Mouse (Mus musculus) lung, embryonic 16.5 days (tissue): ENCODE results near the gene Lsm14a. TPM values are rescaled to one million over a fixed set of nuclear protein-coding genes. Genes with fewer than 3 reads are reported as not detected.
A peak's percentile ranks its signal among the peaks of the same experiment; 100 is the strongest.

Source experiments
- ATAC-seq: fragments of 200-750 bp; cut with Nextera tagmentation; 2 replicates; pipeline ENCODE4 v1.8.0; 2017; ENCODE audit warnings: low read depth, mild to moderate bottlenecking, moderate library complexity
- H3K27ac ChIP-seq: fragments of 300-500 bp; sonication (generic); 2 replicates; pipeline ENCODE4 v1.5.1; 2014; ENCODE audit warnings: mild to moderate bottlenecking, control low read depth, low read length
- H3K27me3 ChIP-seq: fragments of 300-500 bp; sonication (generic); 2 replicates; pipeline ENCODE4 v1.6.1; 2014; ENCODE audit warnings: low read depth, low read length, mixed read lengths; ENCODE audit not compliant: control insufficient read depth, insufficient read depth
- H3K36me3 ChIP-seq: fragments of 300-500 bp; sonication (generic); 2 replicates; pipeline ENCODE4 v1.6.1; 2014; ENCODE audit warnings: low read length; ENCODE audit not compliant: control insufficient read depth, insufficient read depth
- H3K4me1 ChIP-seq: fragments of 300-500 bp; sonication (generic); replicated peaks from 2 replicates; pipeline ENCODE4 v1.6.1; 2014; ENCODE audit warnings: low read length, mixed read lengths; ENCODE audit not compliant: control insufficient read depth, insufficient read depth
- H3K4me2 ChIP-seq: fragments of 300-500 bp; sonication (generic); 2 replicates; pipeline ENCODE4 v1.6.1; 2014; ENCODE audit warnings: low read depth, low read length, control low read depth
- H3K4me3 ChIP-seq: fragments of 300-500 bp; sonication (generic); 2 replicates; pipeline ENCODE4 v1.5.1; 2014; ENCODE audit warnings: mild to moderate bottlenecking, low read length, control low read depth
- H3K9ac ChIP-seq: fragments of 300-500 bp; sonication (generic); 2 replicates; pipeline ENCODE4 v1.6.1; 2014; ENCODE audit warnings: low read length, control low read depth
- H3K9me3 ChIP-seq: fragments of 300-500 bp; sonication (generic); 2 replicates; pipeline ENCODE4 v1.6.1; 2016; ENCODE audit warnings: low read length; ENCODE audit not compliant: control insufficient read depth
- WGBS: fragments of 180-500 bp; shearing (Covaris S2); extraction: QIAGEN DNeasy Blood & Tissue Kit; methylation state at CpG from one replicate; pipeline ENCODE4 v1.1.7; 2014; 5-methylcytosine and 5-hydroxymethylcytosine counted together
- polyA plus RNA-seq: library from polyadenylated mRNA; unstranded; fragments of >200 nt; fragmentation: Nextera tagmentation; extraction: Ambion mirVana; gene quantifications from 2 replicates; pipeline ENCODE4 v1.2.1, GENCODE M21; 2015

Lsm14a gene
- polyA plus RNA-seq, 1 experiment from 2014 or later, result 88.7 TPM

DNA sequence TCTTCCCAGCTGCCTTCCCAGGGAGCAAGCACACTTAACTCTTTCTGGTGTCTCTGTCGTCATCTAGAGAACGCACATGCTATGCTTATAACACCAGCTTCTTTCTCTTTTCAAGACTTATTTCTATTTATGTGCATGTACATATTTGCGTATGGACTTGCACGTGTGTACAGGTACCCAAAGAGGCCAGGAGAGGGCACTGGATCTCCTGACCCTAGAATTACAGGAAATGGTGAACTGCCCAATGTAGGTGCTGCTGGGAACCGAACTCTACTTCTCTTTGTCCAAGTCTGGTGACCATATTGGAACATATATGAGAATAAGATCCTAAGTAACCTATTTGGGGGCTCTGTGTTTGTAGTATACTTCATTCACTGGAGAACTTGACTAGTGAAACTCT is 1.5 kb upstream of the Lsm14a start:
- no peaks in the 10 kb centered on the region for H3K27me3 ChIP-seq
- H3K4me2 ChIP-seq, result no peak overlapping the region
- peaks cover 10% of the 10 kb centered on the region for H3K4me1 ChIP-seq
- H3K9ac ChIP-seq, result no peak overlapping the region
- 69% methylated on average over 5 of the region's 5 CpGs for WGBS
- H3K9me3 ChIP-seq, result no peaks in the 10 kb centered on the region
- H3K4me3 ChIP-seq, result no peak overlapping the region
- no peak for ATAC-seq
- H3K36me3 ChIP-seq, result no peaks in the 10 kb centered on the region
- H3K27ac ChIP-seq, result no peak overlapping the region

DNA sequence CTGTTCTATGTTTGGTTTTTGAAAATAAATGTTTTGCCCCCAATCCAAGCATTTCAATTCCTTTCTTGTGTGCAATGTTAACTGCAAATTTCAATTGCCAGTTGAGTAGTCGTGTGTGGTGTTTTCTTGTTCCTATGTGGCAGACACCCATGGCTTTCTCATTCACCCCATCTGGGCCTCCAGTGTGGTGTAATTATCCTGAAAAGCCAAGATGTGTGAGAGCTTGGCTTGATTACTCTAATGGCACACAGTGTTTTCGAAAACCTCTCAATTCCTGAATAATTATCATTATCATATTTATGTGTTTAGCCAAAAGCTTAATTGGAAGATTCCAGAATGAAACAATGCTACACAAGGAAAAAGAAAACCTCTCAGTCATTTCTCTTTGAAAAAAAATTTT is 976 bp upstream of the Lsm14a start:
- H3K27ac ChIP-seq, result no peak overlapping the region
- no peak overlapping the region for H3K4me2 ChIP-seq
- peaks cover 10% of the 10 kb centered on the region for H3K4me1 ChIP-seq
- no peaks in the 10 kb centered on the region for H3K9me3 ChIP-seq
- H3K9ac ChIP-seq, result no peak overlapping the region
- no peak for ATAC-seq
- H3K36me3 ChIP-seq, result no peaks in the 10 kb centered on the region
- no peak overlapping the region for H3K4me3 ChIP-seq
- 79% methylated on average over 2 of the region's 2 CpGs for WGBS
- no peaks in the 10 kb centered on the region for H3K27me3 ChIP-seq

GRCm38 (mm10) chr7:34392335-34392734 is 780 bp downstream of the Lsm14a start:
- Histone ChIP-seq H3K4me1 (peaks cover 15% of the 10 kb centered on the region), H3K9me3 (no peaks in the 10 kb centered on the region), H3K4me3 (no peak overlapping the region), H3K4me2 (no peak overlapping the region), H3K36me3 (no peaks in the 10 kb centered on the region), H3K27ac (no peak overlapping the region), H3K9ac (no peak overlapping the region), H3K27me3 (no peaks in the 10 kb centered on the region)
- no peak for ATAC-seq
- 64% methylated on average over 4 of the region's 4 CpGs for WGBS

- Histone ChIP-seq H3K4me1 (peaks cover 21% of the 10 kb centered on the region), H3K4me2 (no peak overlapping the region), H3K27me3 (no peaks in the 10 kb centered on the region), H3K36me3 (no peaks in the 10 kb centered on the region), H3K9me3 (no peaks in the 10 kb centered on the region), H3K4me3 (no peak overlapping the region), H3K27ac (no peak overlapping the region), H3K9ac (no peak overlapping the region)
- ATAC-seq, result no peak
- 85% methylated on average over 4 of the region's 4 CpGs for WGBS
Observed at GRCm38 (mm10) chr7:34391711-34392110, 1.4 kb downstream of the Lsm14a start.

- ATAC-seq, result peak; percentile 64
- H3K27me3 ChIP-seq, result no peaks in the 10 kb centered on the region
- WGBS, result 20% methylated on average over 7 of the region's 7 CpGs
- H3K4me2 ChIP-seq, result peak overlapping the region; percentile 55
- peaks cover 25% of the 10 kb centered on the region for H3K4me1 ChIP-seq
- H3K9ac ChIP-seq, result peak overlapping the region; percentile 99
- H3K27ac ChIP-seq, result peak overlapping the region; percentile 96
- no peaks in the 10 kb centered on the region for H3K9me3 ChIP-seq
- H3K4me3 ChIP-seq, result peak overlapping the region; percentile 94
- no peaks in the 10 kb centered on the region for H3K36me3 ChIP-seq
Observed at GRCm38 (mm10) chr7:34390834-34391155, 2.3 kb downstream of the Lsm14a start.

DNA sequence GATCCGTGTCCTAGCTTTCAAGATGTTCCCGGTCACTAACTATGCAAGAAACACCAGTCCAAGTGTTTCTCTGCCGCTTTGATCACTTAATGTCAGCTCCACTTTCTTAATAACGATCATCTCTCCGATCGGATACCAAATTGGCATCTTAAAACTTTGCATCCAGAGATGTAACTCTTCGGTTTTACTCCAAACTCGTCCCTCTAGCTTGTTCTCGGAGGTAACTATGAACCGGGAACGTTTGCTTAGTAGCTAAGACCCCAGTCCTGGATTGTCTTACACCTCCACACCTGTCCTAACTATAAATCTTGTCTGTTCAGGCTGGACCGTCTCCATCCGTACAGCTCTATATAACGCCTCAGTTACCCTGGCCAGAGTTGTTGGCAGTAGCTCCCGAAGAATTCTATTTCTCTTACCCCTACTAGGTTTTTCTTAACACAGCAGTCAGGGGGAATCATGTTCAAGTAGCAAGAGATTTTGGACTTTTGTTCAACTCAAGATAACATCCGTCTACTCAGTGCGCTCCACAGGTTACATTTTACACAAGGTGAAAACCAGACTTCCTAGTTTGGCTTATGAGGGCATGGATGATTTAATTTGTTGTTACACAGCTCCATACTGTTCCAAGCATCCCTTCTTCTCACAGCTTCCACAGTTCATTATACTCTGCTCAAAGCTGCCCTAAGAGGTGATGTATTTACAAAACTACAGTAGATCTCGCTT is 2.8 kb downstream of the Lsm14a start:
- WGBS, result 3% methylated on average over 18 of the region's 18 CpGs
- peak; percentile 50; the same call in 1 of the 2 replicates for ATAC-seq
- Histone ChIP-seq H3K4me3 (peak overlapping the region; percentile 94), H3K27me3 (no peaks in the 10 kb centered on the region), H3K36me3 (no peaks in the 10 kb centered on the region), H3K27ac (peak overlapping the region; percentile 96), H3K9me3 (no peaks in the 10 kb centered on the region), H3K4me1 (peaks cover 25% of the 10 kb centered on the region), H3K4me2 (peak overlapping the region; percentile 55), H3K9ac (peak overlapping the region; percentile 99)

- Histone ChIP-seq H3K4me2 (peak overlapping the region; percentile 89), H3K4me3 (peak overlapping the region; percentile 94), H3K27me3 (no peaks in the 10 kb centered on the region), H3K27ac (peak overlapping the region; percentile 96), H3K4me1 (peaks cover 26% of the 10 kb centered on the region), H3K9me3 (no peaks in the 10 kb centered on the region), H3K9ac (peak overlapping the region; percentile 99), H3K36me3 (no peaks in the 10 kb centered on the region)
- ATAC-seq, result peak; percentile 92
- under 1% methylated on average over 70 of the region's 100 CpGs for WGBS
Observed at GRCm38 (mm10) chr7:34389277-34390085, 3.6 kb downstream of the Lsm14a start.

DNA sequence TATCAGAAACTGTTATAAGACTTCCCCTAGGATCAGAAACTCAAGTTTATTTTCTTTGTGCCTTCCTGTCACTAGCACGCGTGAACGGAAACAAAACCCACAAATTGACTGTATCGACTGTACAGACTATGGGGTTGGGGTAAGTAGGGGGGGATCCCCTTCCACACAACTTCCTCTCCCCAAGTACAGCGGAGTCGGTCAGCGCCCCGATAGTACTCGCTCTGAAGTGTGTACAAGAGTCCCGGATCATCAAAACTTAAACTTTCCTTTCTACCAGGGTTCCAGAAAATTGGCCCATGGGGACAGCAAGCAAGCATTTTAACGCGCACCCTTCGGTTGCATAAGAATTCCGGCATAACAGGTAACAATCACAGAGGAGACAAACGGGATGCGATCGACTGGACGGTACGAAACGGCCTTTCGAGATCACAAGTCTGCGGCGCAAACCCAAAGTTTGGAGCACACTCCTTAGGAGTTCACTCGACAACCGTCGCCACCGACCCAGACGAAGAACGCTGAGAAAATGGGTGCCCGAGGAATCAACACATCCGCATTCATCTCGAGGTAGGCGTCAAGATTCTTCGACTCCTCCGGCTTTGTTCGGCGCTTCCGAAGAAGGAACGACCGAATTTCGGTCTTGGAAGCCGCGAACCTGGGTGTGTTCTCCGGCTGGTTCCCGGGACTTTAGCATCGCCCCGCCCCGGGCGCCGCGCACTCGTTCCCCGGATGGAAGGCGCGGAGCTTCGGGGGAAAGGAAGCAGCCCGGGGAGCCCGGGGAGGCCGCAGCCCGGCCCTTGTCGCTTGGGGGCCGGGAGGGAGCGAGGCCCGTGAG is 4.5 kb downstream of the Lsm14a start:
- Histone ChIP-seq H3K27ac (peak overlapping the region; percentile 96), H3K36me3 (no peaks in the 10 kb centered on the region), H3K4me1 (peaks cover 28% of the 10 kb centered on the region), H3K4me2 (peak overlapping the region; percentile 89), H3K9me3 (no peaks in the 10 kb centered on the region), H3K9ac (peak overlapping the region; percentile 99), H3K27me3 (no peaks in the 10 kb centered on the region), H3K4me3 (peak overlapping the region; percentile 94)
- under 1% methylated on average over 57 of the region's 64 CpGs for whole genome bisulfite sequencing
- ATAC-seq, result peak; percentile 45
